Mouse (Mus musculus) thymus, adult 2 months (tissue): ENCODE measurements around the gene Trim68. TPM values are rescaled to one million over a fixed set of nuclear protein-coding genes. Genes with fewer than 3 reads are reported as not detected.

Experiments
- DNase-seq: peaks from one replicate; pipeline ENCODE4 v3.0.0; 2021
- H3K27ac ChIP-seq: fragments of 200-500 bp; 2 replicates; pipeline ENCODE4 v1.5.1; 2012; ENCODE audit warnings: low read length, control low read depth; ENCODE audit not compliant: control insufficient read depth, insufficient read depth
- H3K27me3 ChIP-seq: fragments of 200-500 bp; 2 replicates; pipeline ENCODE4 v1.6.1; 2012; ENCODE audit warnings: mild to moderate bottlenecking, low read length, moderate library complexity, mixed read lengths; ENCODE audit not compliant: control insufficient read depth, insufficient read depth
- H3K36me3 ChIP-seq: fragments of 200-500 bp; 2 replicates; pipeline ENCODE4 v1.6.1; 2012; ENCODE audit warnings: mild to moderate bottlenecking, low read length, moderate library complexity; ENCODE audit not compliant: control insufficient read depth, insufficient read depth
- H3K4me1 ChIP-seq: fragments of 200-500 bp; replicated peaks from 2 replicates; pipeline ENCODE4 v1.6.1; 2012; ENCODE audit warnings: low read length; ENCODE audit not compliant: control insufficient read depth, insufficient read depth
- H3K4me3 ChIP-seq: fragments of 200-500 bp; 2 replicates; pipeline ENCODE4 v1.5.1; 2012; ENCODE audit warnings: mild to moderate bottlenecking, low read length, control low read depth, moderate library complexity; ENCODE audit not compliant: control insufficient read depth, insufficient read depth
- CTCF ChIP-seq: fragments of 200-500 bp; IDR thresholded peaks from 2 replicates; pipeline ENCODE4 v1.5.1; 2012; ENCODE audit warnings: mild to moderate bottlenecking, control low read depth, low read length, moderate library complexity, borderline replicate concordance; ENCODE audit not compliant: control insufficient read depth, poor library complexity, insufficient read depth; ENCODE audit errors: extremely low read depth
- POLR2A ChIP-seq: fragments of 200-500 bp; IDR thresholded peaks from 2 replicates; pipeline ENCODE4 v1.6.1; 2012; ENCODE audit warnings: mild to moderate bottlenecking, low read length, control low read depth, moderate library complexity; ENCODE audit not compliant: control insufficient read depth, poor library complexity, insufficient read depth; ENCODE audit errors: extremely low read depth
- WGBS: fragments of 180-500 bp; shearing (Covaris S2); methylation state at CpG from one replicate; pipeline ENCODE4 v1.1.7; 2018; 5-methylcytosine and 5-hydroxymethylcytosine counted together
- polyA plus RNA-seq: library from polyadenylated mRNA; depleted of rRNA; stranded (reverse); fragments of >200 nt; gene quantifications from 2 replicates; pipeline ENCODE4 v1.2.3, GENCODE M21; 2012; rRNA removed

The Trim68 gene
- 14.0 and 16.3 TPM in 2 replicates for polyA plus RNA-seq

GRCm38 (mm10) chr7:102686944-102687501 lies at the start of gene Trim68:
Gene Trim68 (minus strand): TSS chr7:102687327.
- WGBS = under 1% methylated on average over 40 of the region's 40 CpGs
- Histone ChIP-seq H3K27ac (peak within 1 kb of the TSS; percentile 69), H3K4me1 (no peaks in the 10 kb centered on the region), H3K4me3 (peak within 1 kb of the TSS; percentile 76), H3K27me3 (no peaks in the 10 kb centered on the region), H3K36me3 (no peaks in the 10 kb centered on the region)
- peak; percentile 74 for TF ChIP-seq POLR2A
- TF ChIP-seq CTCF = peak; percentile 41; the same call in 1 of the 2 replicates
- DNase-seq = peak; percentile 93

DNA sequence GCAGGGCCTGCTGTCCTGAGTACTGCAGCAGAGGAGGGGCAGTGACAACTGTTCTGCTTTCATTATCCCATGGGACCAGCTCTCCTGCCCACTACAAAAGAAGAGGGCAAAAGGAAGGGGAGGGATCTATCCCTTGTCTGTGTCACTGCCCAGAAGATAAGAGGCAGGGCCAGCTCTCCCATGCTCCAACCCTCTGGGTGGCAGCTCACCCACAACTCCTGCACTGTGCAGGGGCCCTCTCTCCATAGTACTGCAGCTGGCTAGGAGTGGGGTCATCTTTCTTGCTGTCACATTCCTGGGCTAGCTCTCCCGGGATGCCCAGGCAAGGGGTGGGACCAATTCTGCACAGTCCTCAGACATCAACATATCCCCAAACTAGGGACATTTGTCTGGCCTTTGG lies 46.7 kb upstream of the Trim68 start:
- H3K27me3 ChIP-seq = no peaks in the 10 kb centered on the region
- no peak overlapping the region for H3K27ac ChIP-seq
- WGBS = 78% methylated on average over 1 of the region's 1 CpGs
- no peak for DNase-seq
- no peaks in the 10 kb centered on the region for H3K36me3 ChIP-seq
- TF ChIP-seq CTCF = no peak
- no peak for TF ChIP-seq POLR2A
- H3K4me1 ChIP-seq = no peaks in the 10 kb centered on the region
- H3K4me3 ChIP-seq = no peak overlapping the region

GRCm38 (mm10) chr7:102727391-102727790 lies 40.3 kb upstream of the Trim68 start, which contains the start of gene Olfr559:
Gene Olfr559 (minus strand): TSS chr7:102727491.
- TF ChIP-seq CTCF (no peak), POLR2A (no peak)
- Histone ChIP-seq H3K36me3 (no peaks in the 10 kb centered on the region), H3K4me3 (no peak within 1 kb of the TSS), H3K27ac (no peak within 1 kb of the TSS), H3K27me3 (no peaks in the 10 kb centered on the region), H3K4me1 (no peaks in the 10 kb centered on the region)
- DNase-seq = no peak

DNA sequence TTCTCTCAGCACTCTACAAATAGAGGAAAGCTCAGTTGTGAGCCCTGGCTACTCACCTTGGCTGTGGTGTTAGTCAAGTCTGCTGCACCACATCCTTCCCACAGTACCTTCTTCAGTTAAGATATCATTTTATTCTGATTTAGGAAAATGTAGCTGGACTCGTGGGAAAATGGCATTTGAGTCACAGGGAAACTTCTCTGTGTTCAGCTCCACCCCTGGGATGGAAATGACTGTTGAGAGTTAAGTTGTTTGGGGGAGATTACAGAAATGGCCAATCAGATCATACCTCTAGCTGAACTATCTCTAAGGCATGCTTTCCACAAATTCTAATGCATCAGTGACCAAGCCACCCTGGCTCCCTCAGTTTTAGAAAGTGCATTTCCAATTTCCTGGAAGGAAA lies 31.8 kb upstream of the Trim68 start, which contains the start of gene Olfr33:
Gene Olfr33 (minus strand): TSS at position 101 of the 400 bp plus-strand sequence.
- no peaks in the 10 kb centered on the region for H3K4me1 ChIP-seq
- no peak for DNase-seq
- TF ChIP-seq CTCF (no peak), POLR2A (no peak)
- H3K27ac ChIP-seq = no peak within 1 kb of the TSS
- no peak within 1 kb of the TSS for H3K4me3 ChIP-seq
- WGBS = 41% methylated on average over 1 of the region's 1 CpGs
- H3K27me3 ChIP-seq = no peaks in the 10 kb centered on the region
- H3K36me3 ChIP-seq = no peaks in the 10 kb centered on the region

DNA sequence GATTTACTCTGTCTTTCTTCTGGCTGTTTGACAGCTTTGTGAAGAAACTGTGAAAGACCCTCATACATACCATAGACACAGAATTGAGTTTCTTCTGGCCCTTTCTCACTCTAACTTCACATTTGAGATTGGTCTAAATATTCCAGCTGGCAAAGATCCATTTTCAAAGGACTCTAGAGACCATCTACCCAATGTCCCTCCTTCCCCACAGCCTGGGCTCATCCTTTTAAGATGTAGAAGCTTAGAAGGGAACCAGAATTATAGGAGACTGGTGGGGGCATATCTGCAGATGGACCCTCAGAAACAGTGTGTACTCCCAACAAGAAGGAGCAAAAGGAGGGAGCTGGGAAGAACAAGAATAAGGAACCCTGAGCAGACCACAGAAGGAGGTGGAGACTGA lies 14.8 kb upstream of the Trim68 start, which contains the start of gene Olfr558:
Gene Olfr558 (plus strand): TSS at position 301 of the 400 bp plus-strand sequence.
- Histone ChIP-seq H3K27ac (no peak within 1 kb of the TSS), H3K36me3 (no peaks in the 10 kb centered on the region), H3K27me3 (0 out of 2 replicates have a peak, but pooled peaks cover 3% of the 10 kb centered on the region), H3K4me1 (no peaks in the 10 kb centered on the region), H3K4me3 (no peak within 1 kb of the TSS)
- TF ChIP-seq POLR2A (no peak), CTCF (no peak)
- DNase-seq = no peak

DNA sequence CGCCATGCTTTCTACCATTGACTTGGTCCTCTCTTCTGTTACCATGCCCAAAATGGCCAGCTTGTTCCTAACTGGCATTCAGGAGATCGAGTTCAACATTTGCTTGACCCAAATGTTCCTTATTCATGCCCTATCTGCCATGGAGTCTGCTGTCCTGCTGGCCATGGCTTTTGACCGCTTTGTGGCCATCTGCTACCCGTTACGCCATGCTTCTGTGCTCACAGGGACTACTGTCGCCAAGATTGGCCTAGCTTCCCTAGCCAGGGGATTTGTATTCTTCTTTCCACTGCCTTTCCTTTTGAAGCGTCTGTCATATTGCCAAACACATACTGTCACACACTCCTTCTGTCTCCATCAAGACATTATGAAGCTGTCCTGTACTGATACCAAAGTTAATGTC lies 11.3 kb upstream of the Trim68 start:
- Histone ChIP-seq H3K4me3 (no peak overlapping the region), H3K27ac (no peak overlapping the region), H3K36me3 (no peaks in the 10 kb centered on the region), H3K4me1 (no peaks in the 10 kb centered on the region), H3K27me3 (0 out of 2 replicates have a peak, but pooled peaks cover 3% of the 10 kb centered on the region)
- TF ChIP-seq CTCF (no peak), POLR2A (no peak)
- WGBS = 95% methylated on average over 7 of the region's 7 CpGs
- DNase-seq = no peak

- WGBS = 76% methylated on average over 5 of the region's 5 CpGs
- DNase-seq = peak; percentile 36
- Histone ChIP-seq H3K27ac (no peak within 1 kb of the TSS), H3K4me3 (no peak within 1 kb of the TSS), H3K36me3 (no peaks in the 10 kb centered on the region), H3K4me1 (no peaks in the 10 kb centered on the region), H3K27me3 (0 out of 2 replicates have a peak, but pooled peaks cover 3% of the 10 kb centered on the region)
- TF ChIP-seq CTCF (no peak), POLR2A (no peak)
Measured at GRCm38 (mm10) chr7:102695358-102696125, 8.4 kb upstream of the Trim68 start, which contains the start of gene Olfr557. Gene Olfr557 (plus strand): TSS chr7:102695910.
